Mouse (Mus musculus) G1E-ER4 (cell line): ENCODE measurements around the gene Enox1. TPM values are rescaled to one million over a fixed set of nuclear protein-coding genes. Genes with fewer than 3 reads are reported as not detected.

Experiments
- GATA1 ChIP-seq: IDR thresholded peaks from one replicate; pipeline ENCODE4 v1.8.0; 2012; ENCODE audit warnings: low read length, inconsistent platforms
- polyA plus RNA-seq: library from polyadenylated mRNA; stranded (reverse); fragments of >175 nt; gene quantifications from 2 replicates; pipeline ENCODE4 v1.2.3, GENCODE M21; 2012

Gene Enox1
- polyA plus RNA-seq, 1 experiment: not detected

- TF ChIP-seq GATA1: no peak
Observed at GRCm38 (mm10) chr14:77529621-77530020, 373.1 kb downstream of the Enox1 start.

GRCm38 (mm10) chr14:77533638-77534037 lies 377.1 kb downstream of the Enox1 start:
- TF ChIP-seq GATA1: no peak

- no peak for TF ChIP-seq GATA1
Observed at GRCm38 (mm10) chr14:77534120-77534519, 377.6 kb downstream of the Enox1 start.

GRCm38 (mm10) chr14:77536592-77536991 lies 380.0 kb downstream of the Enox1 start:
- no peak for TF ChIP-seq GATA1

- no peak for TF ChIP-seq GATA1
Observed at GRCm38 (mm10) chr14:77541925-77542324, 385.4 kb downstream of the Enox1 start.

DNA sequence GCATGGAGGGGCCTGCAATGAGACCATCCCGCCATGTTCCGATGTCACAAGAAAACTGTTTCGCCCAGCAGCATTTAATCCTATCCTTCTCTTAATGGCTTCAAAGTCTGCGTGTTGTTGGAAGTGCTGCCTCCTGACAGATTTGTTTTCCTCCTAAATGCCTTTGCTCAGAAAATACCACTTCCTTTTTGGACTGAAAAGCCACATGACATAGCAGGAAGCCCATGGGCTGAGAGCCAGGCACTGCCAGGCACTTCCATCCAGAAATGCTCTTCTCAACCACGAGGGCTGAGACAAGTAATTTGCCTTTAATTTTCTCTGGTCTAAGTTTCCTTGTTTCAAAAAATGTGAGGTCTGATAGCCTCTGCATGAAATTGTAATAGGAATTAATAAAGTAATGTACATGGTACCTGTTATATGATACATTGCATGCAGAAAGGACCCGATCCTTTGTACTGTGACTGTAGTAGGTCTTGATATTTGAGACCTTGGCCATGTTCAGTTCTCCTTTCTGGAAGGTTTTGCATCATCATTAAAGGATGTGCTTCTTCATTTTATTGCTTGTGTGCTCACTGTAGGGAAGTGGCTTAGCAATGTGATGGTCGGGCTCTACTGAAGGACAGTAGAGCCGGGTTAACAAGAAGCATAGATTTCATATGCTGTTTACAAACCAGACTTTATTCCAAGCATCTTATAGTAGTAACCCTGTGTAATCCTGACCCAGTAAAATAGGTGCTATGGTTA lies 390.1 kb downstream of the Enox1 start:
- TF ChIP-seq GATA1: no peak

- no peak for TF ChIP-seq GATA1
Observed at GRCm38 (mm10) chr14:77547351-77547750, 390.8 kb downstream of the Enox1 start.

GRCm38 (mm10) chr14:77548963-77549362 lies 392.4 kb downstream of the Enox1 start:
- no peak for TF ChIP-seq GATA1

DNA sequence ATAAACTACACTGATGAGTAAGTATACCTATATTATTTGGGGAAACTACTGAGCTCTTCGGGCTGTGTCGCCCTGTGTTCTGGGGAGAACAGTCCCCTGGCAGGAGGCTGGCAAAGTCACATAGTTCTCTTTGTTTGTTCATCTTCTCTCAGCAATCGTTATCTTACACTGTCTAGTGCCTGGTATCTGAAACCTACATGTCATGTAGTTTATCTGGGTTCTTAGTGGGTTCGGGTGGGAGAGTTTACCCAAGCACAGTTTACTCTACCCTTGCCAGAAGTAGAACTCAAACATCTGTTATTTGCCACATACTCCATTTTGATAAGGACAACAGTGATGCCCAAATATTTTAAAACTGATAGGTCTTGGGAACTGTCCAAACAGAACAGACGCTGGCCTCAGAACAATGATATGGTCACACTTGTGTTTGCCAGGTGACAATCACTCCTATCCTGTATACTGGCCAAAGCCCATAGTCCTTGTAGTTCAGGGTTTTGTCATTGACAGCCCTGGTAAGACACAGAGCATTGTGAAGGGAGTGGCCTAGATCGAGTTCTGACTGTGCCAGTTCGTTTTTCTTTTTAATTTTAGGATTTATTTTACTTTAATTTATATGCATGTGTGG lies 401.0 kb downstream of the Enox1 start:
- no peak for TF ChIP-seq GATA1

- TF ChIP-seq GATA1: no peak
Observed at GRCm38 (mm10) chr14:77558910-77559309, 402.3 kb downstream of the Enox1 start.

GRCm38 (mm10) chr14:77559792-77560191 lies 403.2 kb downstream of the Enox1 start:
- no peak for TF ChIP-seq GATA1

GRCm38 (mm10) chr14:77561808-77562583 lies 405.4 kb downstream of the Enox1 start:
- no peak for TF ChIP-seq GATA1

- no peak for TF ChIP-seq GATA1
Observed at GRCm38 (mm10) chr14:77563922-77564321, 407.4 kb downstream of the Enox1 start.

DNA sequence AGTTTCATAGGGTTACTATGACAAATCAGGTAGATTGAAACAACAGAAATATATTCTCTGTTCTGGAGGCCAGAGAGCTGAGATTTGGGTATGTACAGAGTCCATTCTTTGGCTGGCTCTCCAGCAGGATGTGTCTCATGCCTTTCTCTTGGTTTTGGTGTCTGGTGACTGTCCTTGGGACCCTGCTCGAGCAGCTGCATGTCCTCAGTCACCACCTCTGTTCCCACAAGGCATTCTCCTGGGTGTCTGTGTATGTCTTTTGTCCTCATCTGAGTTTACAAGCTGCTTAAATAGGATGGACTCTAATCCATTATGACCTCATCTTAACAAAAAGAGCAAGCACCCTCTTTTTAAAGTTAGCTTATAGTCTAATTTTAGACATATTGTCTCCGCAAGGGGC lies 410.6 kb downstream of the Enox1 start:
- no peak for TF ChIP-seq GATA1

DNA sequence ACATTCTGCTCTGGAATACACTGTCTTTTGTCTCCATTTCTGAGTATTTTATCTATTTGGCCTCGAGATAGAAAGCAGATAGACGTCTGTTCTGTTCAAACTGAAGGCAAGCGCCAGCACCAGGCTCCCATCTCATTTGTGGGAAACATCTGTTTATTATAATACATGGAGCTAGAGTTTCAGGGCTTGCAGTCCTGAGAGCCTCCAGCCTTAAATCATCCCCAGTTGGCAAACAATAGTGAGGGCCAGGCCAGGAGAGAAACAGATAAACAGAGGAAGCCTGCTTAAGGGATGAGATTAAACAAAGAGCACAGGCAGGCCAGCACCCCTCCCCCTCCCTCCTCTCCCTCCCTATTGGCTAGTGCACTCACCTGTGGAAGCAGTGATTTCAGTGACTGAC lies 417.9 kb downstream of the Enox1 start:
- TF ChIP-seq GATA1: no peak

DNA sequence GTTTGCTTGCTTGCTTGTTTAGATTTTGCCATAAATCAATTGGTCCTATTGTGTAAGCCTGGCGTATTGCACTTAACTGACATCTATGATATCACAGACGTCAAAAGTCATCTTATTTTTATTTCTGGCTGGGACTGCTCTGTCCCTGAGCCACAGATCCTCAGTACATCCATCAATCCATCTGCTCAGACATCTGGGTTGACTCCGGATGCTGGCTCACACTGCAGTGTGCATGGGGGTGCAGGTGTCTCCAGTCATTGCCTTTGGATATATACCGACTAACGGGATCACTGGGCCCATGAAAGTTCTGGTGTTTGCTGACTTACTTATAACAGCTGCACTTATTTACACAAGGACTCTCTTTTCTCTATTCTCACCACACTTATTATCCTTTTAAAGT lies 419.8 kb downstream of the Enox1 start:
- no peak for TF ChIP-seq GATA1
